Mouse (Mus musculus) hindbrain, postnatal 0 days (tissue): ENCODE measurements around the gene Tbx21. TPM values are rescaled to one million over a fixed set of nuclear protein-coding genes. Genes with fewer than 3 reads are reported as not detected.

ENCODE experiments used
- ATAC-seq: fragments of 200-750 bp; cut with Nextera tagmentation; 2 replicates; pipeline ENCODE4 v1.8.0; 2017; ENCODE audit warnings: mild to moderate bottlenecking, moderate TSS enrichment, moderate library complexity
- DNase-seq: peaks from one replicate; pipeline ENCODE4 v3.0.0-alpha.2; 2015; ENCODE audit warnings: low spot score
- H3K27ac ChIP-seq: fragments of 300-500 bp; sonication (generic); 2 replicates; pipeline ENCODE4 v1.5.1; 2014; ENCODE audit warnings: mild to moderate bottlenecking
- H3K27me3 ChIP-seq: fragments of 300-500 bp; sonication (generic); 2 replicates; pipeline ENCODE4 v1.6.1; 2014; ENCODE audit warnings: low read length, mixed read lengths; ENCODE audit not compliant: insufficient read depth
- H3K36me3 ChIP-seq: fragments of 300-500 bp; sonication (generic); 2 replicates; pipeline ENCODE4 v1.6.1; 2014; ENCODE audit warnings: low read length, mixed read lengths; ENCODE audit not compliant: insufficient read depth
- H3K4me1 ChIP-seq: fragments of 300-500 bp; sonication (generic); 2 replicates; pipeline ENCODE4 v1.6.1; 2014; ENCODE audit warnings: antibody characterized with exemption, low read length, mixed read lengths; ENCODE audit not compliant: insufficient read depth
- H3K4me2 ChIP-seq: fragments of 300-500 bp; sonication (generic); 2 replicates; pipeline ENCODE4 v1.6.1; 2014; ENCODE audit warnings: low read depth, mild to moderate bottlenecking, low read length, moderate library complexity, mixed read lengths
- H3K4me3 ChIP-seq: fragments of 300-500 bp; sonication (generic); 2 replicates; pipeline ENCODE4 v1.5.1; 2014; ENCODE audit warnings: low read length
- H3K9ac ChIP-seq: fragments of 300-500 bp; sonication (generic); replicated peaks from 2 replicates; pipeline ENCODE4 v1.6.1; 2014; ENCODE audit warnings: mild to moderate bottlenecking, low read length, moderate library complexity, mixed read lengths
- H3K9me3 ChIP-seq: fragments of 300-500 bp; sonication (generic); 2 replicates; pipeline ENCODE4 v1.6.1; 2016; ENCODE audit warnings: low read length, mixed read lengths
- CTCF ChIP-seq: IDR thresholded peaks from 2 replicates; pipeline ENCODE4 v1.5.1; 2016; ENCODE audit warnings: antibody characterized with exemption, control low read depth, low read depth
- WGBS: fragments of 180-500 bp; shearing (Covaris S2); extraction: QIAGEN DNeasy Blood & Tissue Kit; methylation state at CpG from one replicate; pipeline ENCODE4 v1.1.7; 2014; 5-methylcytosine and 5-hydroxymethylcytosine counted together
- polyA plus RNA-seq: library from polyadenylated mRNA; unstranded; fragments of >200 nt; fragmentation: Nextera tagmentation; extraction: Ambion mirVana; gene quantifications from 2 replicates; pipeline ENCODE4 v1.2.1, GENCODE M21; 2015
- total RNA-seq: library from RNA; depleted of rRNA; stranded (reverse); fragments of >200 nt; gene quantifications from 2 replicates; pipeline ENCODE4 v1.2.3, GENCODE M21; 2014

The Tbx21 gene
- total and polyA plus RNA-seq, 2 experiments from 2014 or later, result 0.16 to 0.89 TPM

DNA sequence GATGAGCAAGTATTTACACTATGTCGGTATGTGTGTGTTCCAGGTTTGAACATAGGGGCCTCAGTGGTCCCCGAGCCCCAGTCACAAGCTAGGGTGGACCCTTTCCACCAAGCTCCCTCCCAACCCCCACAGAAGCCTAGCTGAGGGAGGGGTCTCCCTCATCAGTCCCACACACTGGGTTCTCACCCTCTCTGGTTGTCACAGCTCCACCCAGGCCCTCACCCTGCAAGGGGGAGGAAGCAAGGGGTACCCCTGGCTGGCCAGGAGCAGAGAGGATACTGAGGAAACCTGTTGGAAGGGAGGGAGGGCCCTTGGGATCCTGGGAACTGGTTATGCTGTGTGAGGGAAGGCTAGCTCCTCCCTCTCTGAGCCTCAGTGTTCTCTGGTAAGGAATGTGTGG is 30.2 kb upstream of the Tbx21 start:
- H3K4me2 ChIP-seq, result no peak overlapping the region
- no peak overlapping the region for H3K9ac ChIP-seq
- H3K4me3 ChIP-seq, result no peak overlapping the region
- no peak overlapping the region for H3K27ac ChIP-seq
- H3K9me3 ChIP-seq, result no peaks in the 10 kb centered on the region
- 79% methylated on average over 2 of the region's 2 CpGs for WGBS
- H3K4me1 ChIP-seq, result peaks cover 9% of the 10 kb centered on the region
- DNase-seq (no peak), ATAC-seq (no peak)
- peaks cover 41% of the 10 kb centered on the region; the same call in 1 of the 2 replicates for H3K36me3 ChIP-seq
- TF ChIP-seq CTCF, result no peak
- H3K27me3 ChIP-seq, result no peaks in the 10 kb centered on the region

DNA sequence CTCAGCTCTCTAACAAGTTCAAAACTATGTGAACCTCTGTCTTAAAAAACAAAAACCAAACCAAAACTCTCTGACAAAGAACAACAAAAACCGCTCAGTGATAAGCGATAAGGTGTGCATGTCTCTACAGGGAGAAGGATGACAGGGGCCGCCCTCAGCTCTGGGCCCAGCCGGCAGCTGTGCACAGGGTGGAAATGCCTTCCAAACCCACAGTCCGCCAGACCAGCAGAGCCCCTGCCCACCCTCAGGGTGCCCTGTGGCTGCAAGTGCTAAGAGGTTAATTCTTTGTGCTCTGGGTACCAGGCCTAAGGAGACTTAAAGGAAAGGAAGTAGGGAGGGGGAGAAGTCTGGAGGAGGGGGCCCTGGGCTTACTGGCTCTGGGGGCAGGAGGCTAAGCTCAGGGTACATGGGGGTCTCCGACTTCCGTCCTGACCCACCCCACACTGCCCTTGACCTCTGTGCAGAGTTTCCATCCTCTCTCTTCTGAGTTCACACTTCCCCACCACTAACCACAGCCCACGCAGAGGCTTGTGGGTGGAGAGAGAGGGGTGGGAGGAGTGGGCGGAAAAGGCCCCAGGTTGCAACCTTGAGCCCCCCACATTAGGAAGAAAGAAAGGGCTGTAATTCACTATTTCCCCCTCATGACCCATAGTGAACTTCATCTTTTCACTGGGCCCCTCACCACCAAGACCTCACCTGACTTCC is 28.2 kb upstream of the Tbx21 start:
- TF ChIP-seq CTCF, result no peak

DNA sequence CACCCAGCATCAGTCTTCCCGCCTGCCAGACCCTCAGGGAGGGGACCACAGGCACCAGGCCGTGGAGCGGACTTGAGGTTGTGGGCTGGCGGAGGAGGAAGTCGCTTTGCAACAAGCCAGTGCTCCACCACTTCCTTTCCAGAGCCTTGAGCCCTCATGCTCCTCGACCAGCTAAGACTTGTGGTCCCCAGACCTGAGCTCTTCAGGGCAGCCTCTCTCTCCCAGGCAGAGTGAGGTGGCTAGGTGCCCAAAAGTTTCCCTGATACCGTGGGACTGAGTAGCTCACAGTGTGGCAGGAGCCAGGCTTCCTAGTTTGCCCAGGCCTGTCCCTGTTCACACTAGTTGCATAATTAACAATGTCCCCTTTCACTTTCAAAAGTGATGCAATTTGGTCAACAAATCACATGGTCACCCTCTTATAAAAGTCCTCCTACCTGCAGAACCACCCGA is 27.1 kb upstream of the Tbx21 start:
- TF ChIP-seq CTCF, result no peak
- no peak for DNase-seq
- Histone ChIP-seq H3K36me3 (peaks cover 32% of the 10 kb centered on the region; the same call in 1 of the 2 replicates), H3K27me3 (no peaks in the 10 kb centered on the region), H3K4me2 (no peak overlapping the region), H3K4me3 (no peak overlapping the region), H3K4me1 (peaks cover 11% of the 10 kb centered on the region; the same call in 1 of the 2 replicates), H3K27ac (no peak overlapping the region), H3K9me3 (no peaks in the 10 kb centered on the region), H3K9ac (no peak overlapping the region)
- ATAC-seq, result no peak
- 77% methylated on average over 8 of the region's 8 CpGs for WGBS

More for the DNA sequence above, 28.2 kb upstream of the Tbx21 start:
- peaks cover 38% of the 10 kb centered on the region; the same call in 1 of the 2 replicates for H3K36me3 ChIP-seq
- peaks cover 11% of the 10 kb centered on the region; the same call in 1 of the 2 replicates for H3K4me1 ChIP-seq
- no peak overlapping the region for H3K9ac ChIP-seq
- H3K4me2 ChIP-seq, result no peak overlapping the region
- no peak overlapping the region for H3K4me3 ChIP-seq
- H3K27ac ChIP-seq, result no peak overlapping the region
- H3K27me3 ChIP-seq, result no peaks in the 10 kb centered on the region
- H3K9me3 ChIP-seq, result no peaks in the 10 kb centered on the region
- ATAC-seq (no peak), DNase-seq (no peak)
- 88% methylated on average over 9 of the region's 9 CpGs for WGBS

DNA sequence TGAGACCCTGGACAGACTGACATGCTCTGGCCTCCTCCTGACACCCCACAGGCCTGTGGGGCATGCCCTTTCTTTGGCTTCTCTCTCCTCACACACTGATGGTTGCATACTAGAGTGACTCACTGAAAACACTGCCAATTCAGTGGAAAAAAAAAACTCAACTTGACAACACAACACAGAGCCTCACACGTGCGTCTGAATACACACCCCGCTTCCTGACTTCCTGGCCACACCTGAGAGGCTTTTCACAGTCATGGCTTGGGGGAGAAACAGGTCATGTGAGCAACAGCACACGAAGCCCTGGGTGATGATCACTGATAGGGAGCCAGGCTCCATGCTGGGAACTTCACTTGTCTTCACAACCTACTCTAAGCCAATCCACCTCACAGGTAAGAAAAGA is 25.7 kb upstream of the Tbx21 start:
- Histone ChIP-seq H3K9ac (no peak overlapping the region), H3K4me2 (no peak overlapping the region), H3K36me3 (peaks cover 26% of the 10 kb centered on the region; the same call in 1 of the 2 replicates), H3K4me1 (peaks cover 11% of the 10 kb centered on the region; the same call in 1 of the 2 replicates), H3K27ac (no peak overlapping the region), H3K4me3 (no peak overlapping the region), H3K27me3 (no peaks in the 10 kb centered on the region), H3K9me3 (no peaks in the 10 kb centered on the region)
- ATAC-seq, result no peak
- no peak for TF ChIP-seq CTCF
- no peak for DNase-seq
- 73% methylated on average over 4 of the region's 4 CpGs for WGBS

DNA sequence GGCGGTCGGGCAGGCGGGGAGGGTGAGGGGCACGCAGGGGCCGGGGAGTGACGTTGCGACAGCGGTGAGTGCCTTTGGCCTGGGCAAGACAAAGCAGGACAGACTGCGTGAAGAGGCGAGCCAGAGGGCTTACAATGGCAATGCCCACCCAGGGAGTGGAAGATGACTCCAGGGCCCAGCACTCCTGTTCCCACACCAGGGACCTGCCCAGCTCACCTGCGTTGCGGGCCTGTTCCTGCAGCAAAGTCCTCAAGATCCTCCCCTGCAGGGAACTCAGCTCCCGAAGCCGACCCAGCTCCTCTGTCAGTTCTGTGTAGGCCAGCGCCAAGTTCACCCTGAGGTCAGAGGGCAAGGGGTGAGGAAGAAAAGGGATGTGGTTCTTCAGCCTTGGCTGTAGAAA is 24.1 kb upstream of the Tbx21 start:
- peaks cover 11% of the 10 kb centered on the region; the same call in 1 of the 2 replicates for H3K4me1 ChIP-seq
- WGBS, result 17% methylated on average over 15 of the region's 15 CpGs
- H3K36me3 ChIP-seq, result peaks cover 10% of the 10 kb centered on the region; the same call in 1 of the 2 replicates
- H3K4me3 ChIP-seq, result peak overlapping the region; percentile 30
- ATAC-seq (peak; percentile 34; the same call in 1 of the 2 replicates), DNase-seq (no peak)
- no peak for TF ChIP-seq CTCF
- no peaks in the 10 kb centered on the region for H3K27me3 ChIP-seq
- peak overlapping the region; percentile 74; the same call in 1 of the 2 replicates for H3K27ac ChIP-seq
- no peaks in the 10 kb centered on the region for H3K9me3 ChIP-seq
- peak overlapping the region; percentile 62 for H3K4me2 ChIP-seq
- H3K9ac ChIP-seq, result peak overlapping the region; percentile 61

DNA sequence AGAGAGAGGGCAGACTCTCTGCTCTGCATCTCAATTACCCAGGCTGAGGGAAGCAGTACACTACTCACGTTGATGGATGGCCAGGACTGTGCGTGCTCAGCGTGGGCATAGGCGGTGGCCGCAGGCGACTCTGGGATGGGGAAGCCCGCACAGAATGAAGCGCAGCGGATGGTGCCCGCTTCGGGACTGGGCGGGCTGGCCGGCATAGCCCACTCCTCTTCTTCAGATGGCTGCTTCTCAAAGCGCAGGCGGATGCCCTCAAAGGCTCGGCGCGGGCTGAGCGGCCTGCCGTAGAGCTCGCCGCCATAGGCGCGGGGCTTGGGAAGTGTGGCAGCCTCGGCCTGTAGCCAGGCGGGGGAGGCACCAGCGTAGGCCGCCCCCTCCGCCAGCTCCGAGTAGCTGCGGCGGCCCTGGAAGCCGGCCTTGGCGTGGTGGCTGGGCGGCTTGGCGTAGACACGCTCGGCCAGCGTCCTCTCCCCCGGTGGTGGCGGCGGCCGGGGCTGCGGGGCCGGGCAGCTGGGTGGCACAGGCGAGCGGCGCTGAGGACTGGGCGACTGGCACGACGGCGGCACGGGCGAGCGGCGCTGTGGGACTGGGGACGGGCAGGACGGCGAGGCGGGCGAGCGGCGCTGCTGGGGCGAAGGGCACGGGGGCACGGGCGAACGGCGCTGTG is 23.6 kb upstream of the Tbx21 start:
- Histone ChIP-seq H3K27me3 (no peaks in the 10 kb centered on the region), H3K4me2 (peak overlapping the region; percentile 62), H3K4me3 (peak overlapping the region; percentile 30), H3K9ac (peak overlapping the region; percentile 61), H3K4me1 (peaks cover 11% of the 10 kb centered on the region; the same call in 1 of the 2 replicates), H3K27ac (peak overlapping the region; percentile 74; the same call in 1 of the 2 replicates), H3K9me3 (no peaks in the 10 kb centered on the region), H3K36me3 (peaks cover 7% of the 10 kb centered on the region; the same call in 1 of the 2 replicates)
- TF ChIP-seq CTCF, result no peak
- DNase-seq, result peak; percentile 71
- ATAC-seq, result peak; percentile 77
- WGBS, result 17% methylated on average over 59 of the region's 69 CpGs
